Mouse (Mus musculus): ENCODE measurements around the gene Ube2q1.

Gene Ube2q1

GRCm38 (mm10) chr3:89821096-89821513 lies 47.7 kb downstream of the Ube2q1 start:
- DNase-seq (ENCODE audit: low read depth, low spot score): no peak

GRCm38 (mm10) chr3:89821548-89822480 lies 48.4 kb downstream of the Ube2q1 start:
- no peak for DNase-seq (ENCODE audit: low read depth, low spot score)

- DNase-seq (ENCODE audit: low read depth, low spot score): no peak
Observed at GRCm38 (mm10) chr3:89823594-89823993, 50.2 kb downstream of the Ube2q1 start.

GRCm38 (mm10) chr3:89826295-89826694 lies 52.9 kb downstream of the Ube2q1 start:
- DNase-seq (ENCODE audit: low read depth, low spot score): no peak

GRCm38 (mm10) chr3:89830815-89831591 lies 57.6 kb downstream of the Ube2q1 start, which contains the start of gene She:
Gene She, plus strand, starts transcription at chr3:89831370.
- DNase-seq (ENCODE audit: low read depth, low spot score): no peak

Data from brain, adult 2 months (tissue).